Mouse (Mus musculus): ENCODE results near the gene Pcnx. TPM values are rescaled to one million over a fixed set of nuclear protein-coding genes. Genes with fewer than 3 reads are reported as not detected.

Gene Pcnx
- total RNA-seq (2023): 100 to 1,000 TPM; 109 to 112 TPM

GRCm38 (mm10) chr12:81859351-81860307 lies at the start of gene Pcnx:
Gene Pcnx, plus strand, starts transcription at chr12:81860023.

Other genes starting within 250 kb of the Pcnx start
- gene Ttc9, start 228.8 kb upstream of the Pcnx start, total RNA-seq (2023): not detected
- gene Map3k9, start 78.8 kb upstream of the Pcnx start, total RNA-seq (2023): 1 to 10 TPM; 6.8 to 7.0 TPM

Data from monocyte, adult 59 days (primary cell).